ENCODE assay signal across 8 mouse cellular contexts in genomic region chr5:52782523-52783250, GRCm38 (mm10). TPM values are rescaled to one million over a fixed set of nuclear protein-coding genes. Genes with fewer than 3 reads are reported as not detected.
DNase-seq lines count a peak whose midpoint lies in the region; ATAC-seq and TF ChIP-seq lines count a peak whose summit lies in the region.

No protein-coding gene starts in this region.

- peak overlapping the region; percentile 80 for H3K27ac ChIP-seq in heart, embryonic 11.5 days (ENCODE audit: low read depth, low read length)
- peak overlapping the region; percentile 82 for H3K27ac ChIP-seq in kidney, embryonic 16.5 days (ENCODE audit: low read length)
- peak overlapping the region; percentile 83 for H3K27ac ChIP-seq in liver, adult 2 months (replicated peaks; ENCODE audit: insufficient read depth, low read depth, low read length)

- H3ac ChIP-seq in myocyte (ENCODE audit: control insufficient read depth, insufficient read length): peak overlapping the region; percentile 76

- peak overlapping the region; percentile 91 for H3K9ac ChIP-seq in heart, embryonic 11.5 days (ENCODE audit: low read depth, low read length)
- peak overlapping the region; percentile 90 for H3K9ac ChIP-seq in kidney, embryonic 16.5 days (replicated peaks; ENCODE audit: low read length)
- peak overlapping the region; percentile 99 for H3K9ac ChIP-seq in liver, adult 2 months (ENCODE audit: low read depth, low read length)

- H3K4me3 ChIP-seq in erythroblast, embryonic 14.5 days (replicated peaks): peak overlapping the region; percentile 73
- peak overlapping the region; percentile 88 for H3K4me3 ChIP-seq in heart, embryonic 11.5 days (ENCODE audit: low read depth, low read length)
- H3K4me3 ChIP-seq in kidney, embryonic 16.5 days (ENCODE audit: low read length): peak overlapping the region; percentile 87
- H3K4me3 ChIP-seq in liver, adult 2 months (ENCODE audit: insufficient read depth, low read depth, low read length): peak overlapping the region; percentile 100
- peak overlapping the region; percentile 38 for H3K4me3 ChIP-seq in myocyte

- peak overlapping the region; percentile 68 for H3K4me2 ChIP-seq in heart, embryonic 11.5 days
- H3K4me2 ChIP-seq in kidney, embryonic 16.5 days (replicated peaks; ENCODE audit: low read depth, low read length): peak overlapping the region; percentile 63
- H3K4me2 ChIP-seq in myocyte (ENCODE audit: low read depth): peak overlapping the region; percentile 62

- DNase-seq in A20 (ENCODE audit: low read depth, low spot score): peak; percentile 90
- DNase-seq in brain, embryonic 14.5 days (ENCODE audit: low read depth): peak; percentile 96
- peak; percentile 82 for DNase-seq in liver, adult 2 months (ENCODE audit: extremely low read depth, low read depth, low spot score)
- DNase-seq in splenic B cell, adult 2 months (ENCODE audit: low read depth, low spot score): peak; percentile 89

- peak; percentile 89 for ATAC-seq in heart, embryonic 11.5 days (replicated peaks; ENCODE audit: insufficient number of reproducible peaks, low FRiP score, low TSS enrichment)
- ATAC-seq in kidney, embryonic 16.5 days (ENCODE audit: low FRiP score, low TSS enrichment): peak; percentile 98

- peaks cover 26% of the 10 kb centered on the region for H3K4me1 ChIP-seq in erythroblast, embryonic 14.5 days (ENCODE audit: control insufficient read depth)
- H3K4me1 ChIP-seq in heart, embryonic 11.5 days (ENCODE audit: control insufficient read depth, insufficient read depth, low read length): no peaks in the 10 kb centered on the region
- H3K4me1 ChIP-seq in kidney, embryonic 16.5 days (ENCODE audit: insufficient read depth, low read length): no peaks in the 10 kb centered on the region
- H3K4me1 ChIP-seq in liver, adult 2 months (ENCODE audit: control insufficient read depth, insufficient read depth, low read length): no peaks in the 10 kb centered on the region

- H3K27me3 ChIP-seq in erythroblast, embryonic 14.5 days (ENCODE audit: control insufficient read depth): no peaks in the 10 kb centered on the region
- H3K27me3 ChIP-seq in heart, embryonic 11.5 days (ENCODE audit: control insufficient read depth, insufficient read depth, low read length): no peaks in the 10 kb centered on the region
- H3K27me3 ChIP-seq in kidney, embryonic 16.5 days (ENCODE audit: insufficient read depth, low read length): no peaks in the 10 kb centered on the region
- H3K27me3 ChIP-seq in liver, adult 2 months (ENCODE audit: control insufficient read depth, insufficient read depth, low read length): no peaks in the 10 kb centered on the region
- no peaks in the 10 kb centered on the region for H3K27me3 ChIP-seq in myocyte (ENCODE audit: control insufficient read depth, insufficient read depth, insufficient read length)
- H3K27me3 ChIP-seq in splenic B cell, adult 2 months (ENCODE audit: control insufficient read depth, insufficient read depth, low read length, poor library complexity, severe bottlenecking): no peaks in the 10 kb centered on the region

- no peaks in the 10 kb centered on the region for H3K9me3 ChIP-seq in erythroblast, embryonic 14.5 days (ENCODE audit: control insufficient read depth, low read length)
- H3K9me3 ChIP-seq in heart, embryonic 11.5 days (replicated peaks; ENCODE audit: control insufficient read depth, low read length): no peaks in the 10 kb centered on the region
- H3K9me3 ChIP-seq in kidney, embryonic 16.5 days (ENCODE audit: low read length): 0 out of 2 replicates have a peak, but pooled peaks cover 2% of the 10 kb centered on the region

- TF ChIP-seq CTCF in brain, embryonic 14.5 days (IDR thresholded peaks at IDR 0.05; ENCODE audit: borderline replicate concordance, extremely low read depth, insufficient read depth, insufficient read length): peak; percentile 79
- peak; percentile 80 for TF ChIP-seq CTCF in liver, adult 2 months (IDR thresholded peaks at IDR 0.05; ENCODE audit: low read depth, low read length)

- no peaks in the 10 kb centered on the region for H3K79me2 ChIP-seq in liver, adult 2 months (ENCODE audit: control insufficient read depth, insufficient read depth, low read length)
- peaks cover 15% of the 10 kb centered on the region for H3K79me2 ChIP-seq in myocyte (ENCODE audit: control insufficient read depth, insufficient read depth)

- 4% methylated on average over 37 of the region's 37 CpGs for WGBS in heart, embryonic 11.5 days (ENCODE audit: insufficient replicate concordance)
- WGBS in kidney, embryonic 16.5 days: 5% methylated on average over 37 of the region's 37 CpGs
- 4% methylated on average over 37 of the region's 37 CpGs for WGBS in liver, adult 2 months

- H3K36me3 ChIP-seq in erythroblast, embryonic 14.5 days (ENCODE audit: control insufficient read depth): peaks cover 21% of the 10 kb centered on the region
- no peaks in the 10 kb centered on the region for H3K36me3 ChIP-seq in heart, embryonic 11.5 days (ENCODE audit: control insufficient read depth, insufficient read depth, low read length)
- peaks cover 9% of the 10 kb centered on the region for H3K36me3 ChIP-seq in kidney, embryonic 16.5 days (ENCODE audit: insufficient read depth, low read length)
- H3K36me3 ChIP-seq in liver, adult 2 months (ENCODE audit: control insufficient read depth, insufficient read depth, low read length): peaks cover 8% of the 10 kb centered on the region; the same call in 1 of the 2 replicates
- H3K36me3 ChIP-seq in myocyte (ENCODE audit: control insufficient read depth, insufficient read depth): no peaks in the 10 kb centered on the region
- H3K36me3 ChIP-seq in splenic B cell, adult 2 months (ENCODE audit: control insufficient read depth, insufficient read depth, low read length, poor library complexity, severe bottlenecking): no peaks in the 10 kb centered on the region

- TF ChIP-seq POLR2A in brain, embryonic 14.5 days (IDR thresholded peaks at IDR 0.05; ENCODE audit: borderline replicate concordance, extremely low read depth, insufficient read depth, insufficient read length, poor library complexity, severe bottlenecking): peak; percentile 50; the same call in 1 of the 2 replicates
- 0 out of 2 replicates have a peak, but pooled peaks have one; percentile 42 for TF ChIP-seq POLR2A in liver, adult 2 months (IDR thresholded peaks at IDR 0.05; ENCODE audit: extremely low read depth, insufficient read depth, low read length)
- TF ChIP-seq POLR2A in myocyte (IDR thresholded peaks at IDR 0.05; ENCODE audit: insufficient read length, low read depth): peak; percentile 71

TF ChIP-seq in myocyte, 11 proteins besides CTCF, POLR2A, EP300 and RAD21:
- TF ChIP-seq E2F4 (IDR thresholded peaks at IDR 0.05; ENCODE audit: insufficient read depth) (no peak), USF1 (IDR thresholded peaks at IDR 0.05; ENCODE audit: low read depth) (no peak), CEBPB (IDR thresholded peaks at IDR 0.05; ENCODE audit: insufficient read depth, poor library complexity, severe bottlenecking) (no peak), SRF (IDR thresholded peaks at IDR 0.05; ENCODE audit: control insufficient read depth, insufficient read length, low read depth) (no peak), POLR2AphosphoS2 (IDR thresholded peaks at IDR 0.05; ENCODE audit: insufficient read length, low read depth) (peak; percentile 54), MYOG (IDR thresholded peaks at IDR 0.05; ENCODE audit: control insufficient read depth in 1 of 3, insufficient read depth in 1 of 3, insufficient read length in 2 of 3, low read depth in 2 of 3) (peak in 1 of 3 experiments; percentile 54), MYOD1 (IDR thresholded peaks at IDR 0.05; ENCODE audit: control insufficient read depth in 1 of 3, insufficient read length in 2 of 3, low read depth in 2 of 3) (no peak), TCF12 (IDR thresholded peaks at IDR 0.05; ENCODE audit: insufficient read depth, poor library complexity, severe bottlenecking) (no peak), MAX (IDR thresholded peaks at IDR 0.05; ENCODE audit: low read depth) (no peak), TCF3 (IDR thresholded peaks at IDR 0.05; ENCODE audit: insufficient read length, low read depth) (no peak), REST (IDR thresholded peaks at IDR 0.05; ENCODE audit: insufficient read depth, insufficient read length) (peak; percentile 2)
TF ChIP-seq in myocyte: peak in this region for 3.

RNA-seq across cellular contexts. Expression of gene Zcchc4, which starts 7.5 kb away (rescaled TPM):
- 16.2 and 16.6 TPM in 2 replicates for polyA plus RNA-seq in brain, embryonic 14.5 days (2012; rRNA removed)
- 0.07 and 0.20 TPM in 2 replicates for polyA plus RNA-seq in erythroblast, embryonic 14.5 days (2012)
- polyA plus RNA-seq in heart, embryonic 11.5 days (2014; fragmentation: Nextera tagmentation; extraction: Ambion mirVana): 10.5 and 10.9 TPM in 2 replicates
- polyA plus RNA-seq in kidney, embryonic 16.5 days (2015; fragmentation: Nextera tagmentation; extraction: Ambion mirVana): 15.8 and 18.3 TPM in 2 replicates
- total RNA-seq in liver, adult 2 months (2014; rRNA removed): 5.8 and 5.9 TPM in 2 replicates
- 2.1 and 2.5 TPM in 2 replicates for polyA plus RNA-seq in liver, adult 2 months (2012; rRNA removed)
- 5.3 TPM for polyA plus RNA-seq in myocyte (2012; fragmentation: generic; extraction: Trizol)

RNA-seq across cellular contexts. Expression of gene Pi4k2b, which starts 41.3 kb away (rescaled TPM):
- polyA plus RNA-seq in brain, embryonic 14.5 days (2012; rRNA removed): 6.4 and 8.9 TPM in 2 replicates
- polyA plus RNA-seq in erythroblast, embryonic 14.5 days (2012): 1.9 and 3.2 TPM in 2 replicates
- 9.6 and 11.8 TPM in 2 replicates for polyA plus RNA-seq in heart, embryonic 11.5 days (2014; fragmentation: Nextera tagmentation; extraction: Ambion mirVana)
- 19.4 and 21.9 TPM in 2 replicates for polyA plus RNA-seq in kidney, embryonic 16.5 days (2015; fragmentation: Nextera tagmentation; extraction: Ambion mirVana)
- total RNA-seq in liver, adult 2 months (2014; rRNA removed): 25.4 and 30.0 TPM in 2 replicates
- 10.3 and 14.9 TPM in 2 replicates for polyA plus RNA-seq in liver, adult 2 months (2012; rRNA removed)
- polyA plus RNA-seq in myocyte (2012; fragmentation: generic; extraction: Trizol): 8.8 TPM

RNA-seq across cellular contexts. Expression of gene Anapc4, which starts 51.1 kb away (rescaled TPM):
- 140 and 148 TPM in 2 replicates for polyA plus RNA-seq in brain, embryonic 14.5 days (2012; rRNA removed)
- 0.13 and 0.26 TPM in 2 replicates for polyA plus RNA-seq in erythroblast, embryonic 14.5 days (2012)
- polyA plus RNA-seq in heart, embryonic 11.5 days (2014; fragmentation: Nextera tagmentation; extraction: Ambion mirVana): 82.6 and 90.7 TPM in 2 replicates
- polyA plus RNA-seq in kidney, embryonic 16.5 days (2015; fragmentation: Nextera tagmentation; extraction: Ambion mirVana): 105 and 106 TPM in 2 replicates
- total RNA-seq in liver, adult 2 months (2014; rRNA removed): 21.9 and 33.7 TPM in 2 replicates
- 5.2 and 6.8 TPM in 2 replicates for polyA plus RNA-seq in liver, adult 2 months (2012; rRNA removed)
- polyA plus RNA-seq in myocyte (2012; fragmentation: generic; extraction: Trizol): 32.2 TPM

Comparison
In these comparisons a context has a peak if more than half of its experiments do, and no peak if none do; other contexts are left out.
1. Peak in every context shown above with its lines: DNase-seq, ATAC-seq, H3K4me3 ChIP-seq and H3K27ac ChIP-seq.
2. H3K4me3 ChIP-seq: peak in every context shown above with its lines; median percentile 100 in liver, adult 2 months; 88 in heart, embryonic 11.5 days; 87 in kidney, embryonic 16.5 days; 73 in erythroblast, embryonic 14.5 days; 38 in myocyte.